Mouse (Mus musculus): ENCODE data around the gene Mob3b. TPM values are rescaled to one million over a fixed set of nuclear protein-coding genes. Genes with fewer than 3 reads are reported as not detected.
"Not testable (repeated sequence)": the region's sequence is repeated elsewhere in the genome, so short reads cannot be mapped to it uniquely, and the experiment has no call there.

Mob3b gene
- polyA plus RNA-seq, 1 experiment, result not detected

GRCm38 (mm10) chr4:34912171-34912570, 245.1 kb downstream of the Mob3b start:
- TF ChIP-seq GATA1 (IDR thresholded peaks at IDR 0.05; ENCODE audit: low read length) (no peak), TAL1 (IDR thresholded peaks at IDR 0.05; ENCODE audit: low read length) (no peak)

DNA sequence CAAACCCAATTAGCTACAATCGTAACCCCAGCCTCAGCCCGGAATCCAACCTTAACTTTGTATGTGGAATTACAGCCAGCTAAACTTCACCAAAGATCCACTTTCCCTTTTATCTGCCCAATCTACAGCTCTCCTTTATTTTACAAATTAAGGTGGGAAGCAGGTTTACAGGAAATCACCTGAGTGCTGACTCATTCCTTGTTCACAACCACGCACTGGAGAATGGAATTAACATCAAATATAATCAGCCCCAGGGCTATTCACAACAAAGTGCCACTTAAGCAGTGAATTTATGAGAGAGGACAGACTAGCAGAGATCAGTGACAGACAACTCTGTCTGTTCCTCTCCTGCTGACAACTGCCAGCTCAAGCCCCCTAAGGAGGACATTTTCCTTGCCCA, 245.9 kb downstream of the Mob3b start:
- H3K27me3 ChIP-seq (ENCODE audit: control insufficient read depth), result peaks cover 4% of the 10 kb centered on the region
- TF ChIP-seq GATA1 (IDR thresholded peaks at IDR 0.05; ENCODE audit: low read length) (no peak), TAL1 (IDR thresholded peaks at IDR 0.05; ENCODE audit: low read length) (no peak)
- no peak overlapping the region for H3K4me3 ChIP-seq (replicated peaks)
- H3K36me3 ChIP-seq (ENCODE audit: control insufficient read depth), result no peaks in the 10 kb centered on the region
- no peaks in the 10 kb centered on the region for H3K4me1 ChIP-seq (ENCODE audit: control insufficient read depth)
- no peaks in the 10 kb centered on the region for H3K9me3 ChIP-seq (ENCODE audit: control insufficient read depth, low read length)

More at GRCm38 (mm10) chr4:34912171-34912570, 245.1 kb downstream of the Mob3b start:
- Histone ChIP-seq H3K4me3 (replicated peaks) (no peak overlapping the region), H3K27me3 (ENCODE audit: control insufficient read depth) (peaks cover 4% of the 10 kb centered on the region), H3K9me3 (ENCODE audit: control insufficient read depth, low read length) (no peaks in the 10 kb centered on the region), H3K36me3 (ENCODE audit: control insufficient read depth) (no peaks in the 10 kb centered on the region), H3K4me1 (ENCODE audit: control insufficient read depth) (no peaks in the 10 kb centered on the region)

GRCm38 (mm10) chr4:34908127-34908526, 249.2 kb downstream of the Mob3b start:
- no peaks in the 10 kb centered on the region for H3K4me1 ChIP-seq (ENCODE audit: control insufficient read depth)
- no peak overlapping the region for H3K4me3 ChIP-seq (replicated peaks)
- peaks cover 4% of the 10 kb centered on the region for H3K27me3 ChIP-seq (ENCODE audit: control insufficient read depth)
- no peaks in the 10 kb centered on the region for H3K36me3 ChIP-seq (ENCODE audit: control insufficient read depth)
- no peaks in the 10 kb centered on the region for H3K9me3 ChIP-seq (ENCODE audit: control insufficient read depth, low read length)
- no peak for TF ChIP-seq GATA1 (IDR thresholded peaks at IDR 0.05; ENCODE audit: low read length)
- TF ChIP-seq TAL1 (IDR thresholded peaks at IDR 0.05; ENCODE audit: low read length), result no peak

DNA sequence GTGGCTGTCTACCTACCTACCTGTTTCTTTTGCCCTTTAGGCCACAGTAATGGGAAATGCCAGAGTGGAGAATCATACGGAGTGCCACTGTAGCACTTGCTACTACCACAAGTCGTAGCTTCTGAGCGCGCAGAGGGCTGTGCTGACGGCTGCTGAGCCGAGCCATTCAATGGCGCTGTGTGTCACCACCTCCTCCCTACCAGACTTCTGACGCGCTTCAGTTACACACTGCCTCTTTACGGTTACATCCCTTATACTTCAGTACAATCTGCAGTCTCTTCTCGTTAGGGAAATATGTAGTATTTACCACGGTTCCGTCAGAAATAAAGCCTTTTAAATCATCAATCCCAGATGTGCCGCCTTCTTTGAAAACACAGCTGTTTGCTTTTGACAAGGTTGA, 250.3 kb downstream of the Mob3b start:
- H3K4me3 ChIP-seq (replicated peaks), result no peak overlapping the region
- TF ChIP-seq GATA1 (IDR thresholded peaks at IDR 0.05; ENCODE audit: low read length) (no peak), TAL1 (IDR thresholded peaks at IDR 0.05; ENCODE audit: low read length) (no peak)
- H3K36me3 ChIP-seq (ENCODE audit: control insufficient read depth), result no peaks in the 10 kb centered on the region
- H3K27me3 ChIP-seq (ENCODE audit: control insufficient read depth), result peaks cover 4% of the 10 kb centered on the region
- no peaks in the 10 kb centered on the region for H3K4me1 ChIP-seq (ENCODE audit: control insufficient read depth)
- no peaks in the 10 kb centered on the region for H3K9me3 ChIP-seq (ENCODE audit: control insufficient read depth, low read length)

DNA sequence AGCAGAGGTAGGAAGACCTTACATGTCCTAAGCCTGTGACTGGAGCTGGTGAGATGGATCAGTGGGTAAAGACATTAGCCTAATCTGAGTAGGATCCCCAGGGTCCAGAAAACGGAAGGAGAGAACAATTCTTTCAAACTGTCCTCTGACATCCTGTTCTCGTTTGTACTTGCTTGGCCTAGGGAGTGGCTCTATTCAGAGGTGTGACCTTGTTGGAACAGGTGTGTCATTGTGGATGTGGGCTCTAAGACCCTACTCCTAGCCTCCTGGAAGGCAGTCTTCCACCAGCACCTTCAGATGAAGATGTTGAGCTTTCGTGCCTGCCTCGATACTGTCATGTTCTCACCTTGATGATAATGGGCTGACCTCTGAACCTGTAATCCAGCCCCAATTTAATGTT, 251.1 kb downstream of the Mob3b start:
- TF ChIP-seq GATA1 (IDR thresholded peaks at IDR 0.05; ENCODE audit: low read length), result no peak
- TF ChIP-seq TAL1 (IDR thresholded peaks at IDR 0.05; ENCODE audit: low read length), result no peak
- Histone ChIP-seq H3K9me3 (ENCODE audit: control insufficient read depth, low read length) (no peaks in the 10 kb centered on the region), H3K4me3 (replicated peaks) (no peak overlapping the region), H3K4me1 (ENCODE audit: control insufficient read depth) (no peaks in the 10 kb centered on the region), H3K27me3 (ENCODE audit: control insufficient read depth) (peaks cover 3% of the 10 kb centered on the region), H3K36me3 (ENCODE audit: control insufficient read depth) (no peaks in the 10 kb centered on the region)

- Histone ChIP-seq H3K4me3 (replicated peaks) (no peak overlapping the region), H3K27me3 (ENCODE audit: control insufficient read depth) (peaks cover 2% of the 10 kb centered on the region; the same call in 1 of the 2 replicates), H3K4me1 (ENCODE audit: control insufficient read depth) (no peaks in the 10 kb centered on the region), H3K36me3 (ENCODE audit: control insufficient read depth) (no peaks in the 10 kb centered on the region), H3K9me3 (ENCODE audit: control insufficient read depth, low read length) (no peaks in the 10 kb centered on the region)
- TF ChIP-seq TAL1 (IDR thresholded peaks at IDR 0.05; ENCODE audit: low read length), result no peak
- no peak for TF ChIP-seq GATA1 (IDR thresholded peaks at IDR 0.05; ENCODE audit: low read length)
These were observed 251.9 kb downstream of the Mob3b start for GRCm38 (mm10) chr4:34905396-34905795.

DNA sequence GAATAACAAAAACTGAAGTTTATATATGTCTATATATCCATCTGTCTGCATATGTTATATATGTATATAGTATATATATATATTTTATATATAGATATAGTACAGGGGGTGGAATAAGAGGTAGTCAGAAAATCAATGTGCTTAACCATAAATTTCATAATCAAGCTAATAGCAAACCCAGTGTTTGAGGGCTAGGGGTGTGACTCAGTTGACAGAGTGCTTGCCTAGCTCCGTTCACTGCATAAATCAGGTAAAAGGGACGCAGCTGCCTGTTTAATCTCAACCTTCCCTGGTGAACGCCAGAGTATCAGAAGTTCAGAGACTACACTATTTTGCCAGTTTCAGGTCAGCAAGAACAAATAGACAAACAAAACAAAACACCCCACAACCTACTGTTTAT, 255.7 kb downstream of the Mob3b start:
- not testable (repeated sequence) for H3K9me3 ChIP-seq (ENCODE audit: control insufficient read depth, low read length); H3K4me3 ChIP-seq (replicated peaks); H3K4me1 ChIP-seq (ENCODE audit: control insufficient read depth); H3K36me3 ChIP-seq (ENCODE audit: control insufficient read depth)
- H3K27me3 ChIP-seq (ENCODE audit: control insufficient read depth), result peaks cover 12% of the 10 kb centered on the region

- TF ChIP-seq GATA1 (IDR thresholded peaks at IDR 0.05; ENCODE audit: low read length) (no peak), TAL1 (IDR thresholded peaks at IDR 0.05; ENCODE audit: low read length) (no peak)
These were observed 256.1 kb downstream of the Mob3b start for GRCm38 (mm10) chr4:34901166-34901565.

GRCm38 (mm10) chr4:34900155-34900554, 257.1 kb downstream of the Mob3b start:
- TF ChIP-seq TAL1 (IDR thresholded peaks at IDR 0.05; ENCODE audit: low read length) (no peak), GATA1 (IDR thresholded peaks at IDR 0.05; ENCODE audit: low read length) (no peak)
- Histone ChIP-seq H3K36me3 (ENCODE audit: control insufficient read depth) (no peaks in the 10 kb centered on the region), H3K4me3 (replicated peaks) (no peak overlapping the region), H3K27me3 (ENCODE audit: control insufficient read depth) (peaks cover 12% of the 10 kb centered on the region), H3K4me1 (ENCODE audit: control insufficient read depth) (no peaks in the 10 kb centered on the region), H3K9me3 (ENCODE audit: control insufficient read depth, low read length) (no peaks in the 10 kb centered on the region)

More at GRCm38 (mm10) chr4:34901166-34901565, 256.1 kb downstream of the Mob3b start:
- Histone ChIP-seq H3K4me3 (replicated peaks) (no peak overlapping the region), H3K27me3 (ENCODE audit: control insufficient read depth) (peaks cover 12% of the 10 kb centered on the region), H3K36me3 (ENCODE audit: control insufficient read depth) (no peaks in the 10 kb centered on the region), H3K9me3 (ENCODE audit: control insufficient read depth, low read length) (no peaks in the 10 kb centered on the region), H3K4me1 (ENCODE audit: control insufficient read depth) (no peaks in the 10 kb centered on the region)

DNA sequence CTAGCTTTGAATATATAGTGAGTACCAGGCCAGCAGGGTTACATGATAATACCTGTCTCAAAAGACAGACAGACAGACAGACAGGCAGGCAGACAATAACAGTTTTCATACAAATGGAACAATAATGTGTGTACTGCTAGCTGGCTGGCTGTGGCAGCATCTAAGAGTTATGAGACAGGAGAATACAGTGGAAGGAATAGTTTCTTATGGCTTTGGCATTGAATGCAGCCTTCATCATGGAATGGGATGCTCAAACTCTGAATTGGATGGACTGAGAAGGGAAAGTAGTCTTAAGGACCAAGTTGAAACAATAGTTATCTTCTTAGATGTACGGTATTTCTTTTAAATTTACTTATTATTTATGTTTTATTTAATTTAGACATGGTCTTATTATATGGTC, 258.0 kb downstream of the Mob3b start:
- Histone ChIP-seq H3K4me3 (replicated peaks) (no peak overlapping the region), H3K36me3 (ENCODE audit: control insufficient read depth) (no peaks in the 10 kb centered on the region), H3K4me1 (ENCODE audit: control insufficient read depth) (no peaks in the 10 kb centered on the region), H3K9me3 (ENCODE audit: control insufficient read depth, low read length) (no peaks in the 10 kb centered on the region), H3K27me3 (ENCODE audit: control insufficient read depth) (peaks cover 12% of the 10 kb centered on the region)
- no peak for TF ChIP-seq TAL1 (IDR thresholded peaks at IDR 0.05; ENCODE audit: low read length)
- no peak for TF ChIP-seq GATA1 (IDR thresholded peaks at IDR 0.05; ENCODE audit: low read length)

Other genes with a start within 250 kb of the Mob3b start
- gene Ifnk, start 5.4 kb downstream of the Mob3b start, polyA plus RNA-seq (2012), result not detected in 2 replicates
- gene C9orf72, start 68.7 kb upstream of the Mob3b start, polyA plus RNA-seq (2012), result not detected in 2 replicates

All from erythroblast, embryonic 14.5 days (primary cell).